Mouse (Mus musculus): ENCODE data around the gene BC048562.

BC048562 gene

GRCm38 (mm10) chr9:108450292-108451169 is 14.2 kb downstream of the BC048562 start:
- DNase-seq (ENCODE audit: low read depth, low spot score) = no peak

GRCm38 (mm10) chr9:108451170-108451493 is 14.8 kb downstream of the BC048562 start:
- no peak for DNase-seq (ENCODE audit: low read depth, low spot score)

DNA sequence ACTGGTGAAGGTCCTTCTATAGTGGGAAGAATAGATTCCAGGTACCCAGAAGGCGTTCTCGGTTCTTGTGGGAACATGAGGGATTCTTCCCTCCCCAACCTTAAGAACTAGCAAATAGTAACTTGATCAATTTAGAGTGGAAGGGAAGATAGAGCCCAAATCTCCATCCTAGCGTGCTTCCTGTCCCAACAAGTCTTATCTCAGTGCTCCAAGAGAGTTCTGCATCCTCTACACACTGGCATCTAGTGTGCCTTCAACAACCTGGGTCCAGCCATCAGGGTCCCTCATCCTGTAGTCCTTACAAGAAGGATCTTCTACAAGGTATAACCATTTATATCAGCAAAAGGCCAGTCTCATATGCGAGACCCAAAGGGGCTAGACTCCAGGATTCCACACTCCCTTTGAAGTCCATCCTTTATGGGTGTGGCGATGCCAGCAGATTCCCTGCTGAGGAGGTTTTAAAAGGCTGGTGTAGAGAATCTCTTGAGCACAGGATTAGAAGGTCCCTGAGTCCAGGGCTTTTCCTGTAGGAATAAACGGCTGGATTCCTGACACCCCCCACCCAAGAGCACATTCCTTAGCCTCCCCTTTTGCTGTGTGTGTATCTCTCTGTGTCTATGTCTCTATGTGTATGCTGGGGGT is 15.4 kb downstream of the BC048562 start:
- DNase-seq (ENCODE audit: low read depth, low spot score) = no peak

DNA sequence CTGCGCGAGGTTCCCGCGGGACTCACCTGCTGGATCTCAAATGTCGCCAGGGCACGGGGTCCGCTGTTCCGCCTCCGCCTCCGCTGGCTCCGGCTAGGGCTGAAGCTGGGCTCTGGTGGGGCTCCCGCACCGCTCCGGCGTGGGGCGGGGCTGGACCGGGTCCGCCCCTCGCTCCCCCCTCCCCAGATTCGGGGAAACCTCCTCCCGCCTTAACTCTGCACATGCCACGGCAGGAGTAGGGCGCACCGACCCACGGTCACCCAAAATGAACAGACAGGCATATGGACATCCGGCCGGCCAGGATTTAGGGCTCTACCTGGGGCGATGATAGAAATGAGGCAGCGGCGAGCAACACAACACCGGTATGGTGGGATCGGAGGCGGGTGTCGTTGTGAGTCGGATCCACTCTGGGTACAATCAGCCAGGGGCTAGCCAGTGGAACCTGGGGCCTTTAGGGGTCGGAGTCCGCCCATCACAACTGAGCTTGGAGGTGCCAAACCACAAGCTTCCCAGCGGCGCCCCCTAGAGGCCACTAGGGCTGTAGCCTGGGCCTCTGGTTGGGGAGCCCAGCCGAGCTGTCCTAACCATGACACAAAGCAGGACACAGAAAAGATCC is 16.1 kb downstream of the BC048562 start:
- no peak for DNase-seq (ENCODE audit: low read depth, low spot score)

DNA sequence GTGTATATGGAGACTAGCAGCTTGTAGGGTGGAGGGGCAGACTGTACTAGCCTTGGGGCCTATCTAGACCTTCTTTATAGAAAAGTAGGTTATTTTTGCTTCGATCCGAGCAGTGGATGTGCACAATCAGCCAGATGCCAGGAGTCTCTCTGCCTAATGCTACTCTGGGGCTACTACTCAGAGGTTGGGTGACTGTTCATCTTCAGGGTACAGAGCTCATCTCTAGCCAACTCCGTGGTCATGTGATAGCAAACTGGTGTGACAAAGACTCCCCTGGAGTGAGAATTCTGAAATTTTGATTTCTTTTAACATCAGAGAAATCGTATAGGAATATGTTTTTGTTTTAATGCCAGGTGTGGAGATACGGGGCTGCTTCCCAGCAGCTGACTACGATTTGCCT is 16.6 kb downstream of the BC048562 start:
- DNase-seq (ENCODE audit: low read depth, low spot score) = no peak

- DNase-seq (ENCODE audit: low read depth, low spot score) = no peak
These were observed 17.2 kb downstream of the BC048562 start for GRCm38 (mm10) chr9:108453458-108453857.

DNA sequence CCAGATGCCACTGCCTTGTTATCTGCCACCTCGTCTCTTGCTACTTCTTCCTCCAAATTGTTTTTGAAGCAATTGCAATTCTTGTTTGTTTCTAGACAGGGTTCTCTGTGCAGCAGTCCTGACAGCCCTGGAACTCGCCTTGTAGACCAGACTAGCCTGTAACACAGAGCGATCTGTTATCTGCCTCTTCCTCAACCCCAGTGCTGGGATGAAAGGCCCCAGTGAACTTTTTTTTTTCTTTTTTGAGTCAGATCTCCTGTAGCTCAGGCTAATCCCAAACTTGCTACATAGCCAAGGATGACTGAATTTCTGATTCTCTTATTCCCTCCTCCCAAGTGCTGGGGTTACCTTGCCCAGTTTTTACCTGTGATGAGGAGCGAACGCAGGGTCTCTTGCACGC is 18.1 kb downstream of the BC048562 start:
- no peak for DNase-seq (ENCODE audit: low read depth, low spot score)

DNA sequence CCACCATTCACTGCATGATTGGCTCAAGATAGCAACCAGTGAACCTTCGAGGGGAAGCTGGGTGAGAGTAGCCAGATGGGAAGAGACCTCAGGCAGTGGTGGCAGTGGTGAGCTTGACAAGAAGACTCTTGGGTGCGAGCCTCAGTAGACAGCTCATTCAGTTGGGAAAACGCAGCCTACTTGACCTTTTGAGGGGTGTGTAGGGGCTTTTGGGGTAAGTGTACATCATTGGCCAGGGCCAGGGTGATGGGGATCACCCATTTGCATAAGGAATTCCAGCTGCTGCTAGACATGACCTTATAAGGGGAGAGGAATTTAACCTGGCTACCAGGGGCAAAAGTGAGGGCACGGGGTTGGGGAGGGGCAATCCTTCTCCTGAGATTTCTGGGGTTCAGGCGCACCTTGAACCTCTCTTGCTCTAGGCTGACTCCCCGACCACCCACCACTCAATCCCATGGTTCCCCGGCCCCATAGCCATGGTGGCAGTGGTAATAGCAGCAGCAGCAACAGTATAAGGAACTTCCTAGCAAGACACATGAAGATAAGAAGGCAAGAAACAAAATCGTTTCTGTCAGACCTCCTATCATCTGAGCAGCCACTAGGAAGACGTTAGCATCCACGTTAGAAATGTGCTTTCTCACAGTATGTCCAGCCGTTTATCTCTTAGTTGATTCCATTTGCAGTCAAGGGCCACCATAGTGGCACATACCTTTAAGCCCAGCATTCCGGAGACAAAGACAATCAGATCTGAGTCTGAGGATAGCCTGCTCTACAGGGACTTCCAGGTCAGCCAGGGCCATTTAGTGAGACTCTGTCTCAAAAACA is 19.7 kb downstream of the BC048562 start:
- DNase-seq (ENCODE audit: low read depth, low spot score) = no peak

DNA sequence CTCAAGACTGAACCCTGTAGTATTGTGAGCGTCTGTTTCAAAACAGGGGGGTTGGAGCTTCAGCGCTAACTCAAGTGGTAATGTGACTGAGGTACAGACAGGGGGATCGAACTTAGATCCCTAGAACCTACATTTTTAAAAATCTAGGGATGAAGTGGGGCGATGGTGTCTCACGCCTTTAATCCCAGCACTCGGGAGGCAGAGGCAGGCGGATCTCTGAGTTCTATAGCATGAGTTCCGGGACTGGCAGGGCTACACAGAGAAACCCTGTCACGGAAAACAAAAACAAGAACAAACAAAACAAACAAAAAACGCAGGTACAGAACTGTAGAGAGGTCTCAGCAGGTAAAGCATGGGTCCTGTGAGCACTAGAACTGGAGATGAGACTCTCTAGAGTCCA is 20.7 kb downstream of the BC048562 start:
- no peak for DNase-seq (ENCODE audit: low read depth, low spot score)

DNA sequence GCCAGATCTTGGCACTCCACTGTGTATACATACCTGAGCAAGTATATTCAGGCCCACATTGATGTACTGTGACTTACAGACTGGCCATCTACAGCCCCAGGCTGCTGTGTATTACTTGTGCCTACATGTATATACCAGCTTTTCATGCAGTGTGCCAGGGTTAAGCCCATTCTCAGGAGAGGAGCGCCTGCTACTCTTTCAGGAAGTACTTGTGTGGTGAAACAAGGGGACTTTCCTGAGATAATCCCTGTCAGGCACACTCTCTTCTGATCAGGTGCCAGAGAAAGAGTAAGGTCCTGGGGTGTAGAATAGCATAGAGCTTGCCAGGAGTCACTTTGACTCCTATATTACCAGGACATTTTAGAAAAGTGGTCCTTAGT is 23.6 kb downstream of the BC048562 start:
- DNase-seq (ENCODE audit: low read depth, low spot score) = no peak

- no peak for DNase-seq (ENCODE audit: low read depth, low spot score)
These were observed 24.3 kb downstream of the BC048562 start, which contains the start of gene Ccdc71 for GRCm38 (mm10) chr9:108460319-108461178. TSS of gene Ccdc71 (plus strand) at chr9:108460527.

GRCm38 (mm10) chr9:108461181-108461631 is 24.9 kb downstream of the BC048562 start, which contains the start of gene Klhdc8b:
TSS of gene Klhdc8b (minus strand) at chr9:108461581.
- DNase-seq (ENCODE audit: low read depth, low spot score) = no peak

DNA sequence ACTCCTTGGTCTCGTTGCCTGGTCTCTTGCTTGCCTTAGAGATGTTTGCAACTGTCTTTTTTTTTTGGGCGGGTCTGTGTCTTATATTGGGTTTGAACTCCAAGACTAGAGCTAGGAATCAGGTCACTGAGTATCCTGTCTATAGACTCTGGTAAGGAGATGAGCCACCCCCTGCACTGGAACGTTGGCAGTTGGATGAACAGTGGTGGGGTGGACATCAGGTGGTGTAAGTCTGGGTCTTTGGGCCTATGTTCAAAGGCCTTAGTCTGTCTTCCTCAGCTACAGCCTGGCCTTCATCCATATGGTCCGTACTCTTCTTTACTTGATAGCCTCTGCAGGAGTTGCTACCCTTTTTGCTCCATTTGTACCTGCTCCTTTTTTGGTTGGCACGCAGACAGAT is 25.4 kb downstream of the BC048562 start:
- DNase-seq (ENCODE audit: low read depth, low spot score) = no peak

- DNase-seq (ENCODE audit: low read depth, low spot score) = no peak
These were observed 25.9 kb downstream of the BC048562 start for GRCm38 (mm10) chr9:108462192-108462591.

DNA sequence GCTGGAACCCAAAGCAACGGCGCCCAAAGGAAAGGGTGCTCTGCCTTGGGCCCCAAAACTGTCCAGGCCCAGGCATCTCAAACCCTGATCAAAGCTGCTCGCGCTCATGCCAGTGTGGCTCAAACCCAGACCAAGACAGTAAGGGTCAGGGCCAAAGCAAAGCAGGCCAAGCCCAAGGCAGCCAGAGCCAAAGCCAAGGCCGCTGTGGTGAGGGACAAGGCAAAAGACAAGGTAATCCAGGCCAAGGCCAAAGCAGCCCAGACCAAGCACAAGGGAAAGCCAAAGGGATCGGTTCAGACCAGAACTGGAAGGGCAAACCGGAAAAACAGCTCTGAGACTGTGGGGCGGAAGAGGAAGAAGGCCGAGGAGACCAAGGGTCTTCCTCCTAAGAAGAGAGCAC is 27.4 kb downstream of the BC048562 start:
- DNase-seq (ENCODE audit: low read depth, low spot score) = no peak

GRCm38 (mm10) chr9:108466219-108466618 is 29.9 kb downstream of the BC048562 start:
- DNase-seq (ENCODE audit: low read depth, low spot score) = no peak

DNA sequence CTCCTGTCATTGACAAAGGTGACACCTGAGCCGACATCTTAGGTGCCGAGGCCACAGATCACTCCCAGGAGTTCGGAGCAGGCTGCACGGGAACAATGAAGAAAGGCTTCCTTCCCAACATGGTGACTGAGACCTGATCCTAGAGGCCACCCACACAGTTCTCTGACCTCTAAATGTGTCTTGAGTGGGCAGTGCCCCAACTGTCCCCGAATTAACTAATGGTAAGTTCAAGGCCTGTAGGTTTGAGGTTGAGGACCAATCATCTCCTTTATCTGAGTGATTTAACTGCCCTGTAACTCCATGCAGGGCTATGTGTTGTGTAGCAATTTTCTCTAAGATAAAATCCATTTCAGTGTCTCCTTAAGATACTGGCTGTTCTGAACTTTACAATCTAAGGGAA is 33.1 kb downstream of the BC048562 start:
- no peak for DNase-seq (ENCODE audit: low read depth, low spot score)

DNA sequence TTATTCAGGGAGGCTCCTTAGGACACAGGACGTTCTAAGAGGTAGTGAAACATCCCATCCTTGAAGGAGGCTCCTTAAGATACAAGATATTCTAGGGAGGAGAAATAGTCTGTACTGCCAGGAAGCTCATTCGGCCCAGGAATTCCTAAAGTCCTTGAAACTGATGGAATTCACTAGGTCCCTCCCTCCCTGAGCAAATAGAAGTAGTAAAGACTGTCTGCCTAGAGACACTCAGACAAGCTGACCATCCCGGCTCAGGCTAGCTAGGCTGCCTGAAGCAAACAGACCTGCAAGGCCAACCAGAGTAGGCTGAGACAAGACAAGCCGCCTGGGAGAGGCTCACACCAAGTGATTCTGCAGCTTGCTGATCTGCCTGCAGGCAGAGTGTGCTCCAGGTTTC is 33.6 kb downstream of the BC048562 start:
- DNase-seq (ENCODE audit: low read depth, low spot score) = no peak

DNA sequence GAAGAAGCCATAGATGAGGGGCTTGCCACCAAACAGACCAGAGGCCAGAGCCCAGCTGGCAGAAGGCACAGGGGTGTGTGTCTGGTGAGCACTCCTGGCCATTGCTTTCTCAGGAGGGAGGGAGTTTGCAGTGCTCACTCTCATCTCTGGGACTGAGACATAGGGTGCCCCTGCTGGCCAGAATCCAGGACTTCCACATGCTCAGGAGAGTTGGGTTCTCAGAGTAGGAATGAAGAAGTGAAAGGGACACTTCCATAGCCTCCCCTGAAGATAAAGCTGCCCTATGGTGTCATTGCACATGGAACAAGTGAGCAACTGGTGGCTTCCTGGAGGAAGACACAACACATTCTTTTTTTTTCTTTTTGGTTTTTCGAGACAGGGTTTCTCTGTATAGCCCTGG is 38.2 kb downstream of the BC048562 start:
- no peak for DNase-seq (ENCODE audit: low read depth, low spot score)

DNA sequence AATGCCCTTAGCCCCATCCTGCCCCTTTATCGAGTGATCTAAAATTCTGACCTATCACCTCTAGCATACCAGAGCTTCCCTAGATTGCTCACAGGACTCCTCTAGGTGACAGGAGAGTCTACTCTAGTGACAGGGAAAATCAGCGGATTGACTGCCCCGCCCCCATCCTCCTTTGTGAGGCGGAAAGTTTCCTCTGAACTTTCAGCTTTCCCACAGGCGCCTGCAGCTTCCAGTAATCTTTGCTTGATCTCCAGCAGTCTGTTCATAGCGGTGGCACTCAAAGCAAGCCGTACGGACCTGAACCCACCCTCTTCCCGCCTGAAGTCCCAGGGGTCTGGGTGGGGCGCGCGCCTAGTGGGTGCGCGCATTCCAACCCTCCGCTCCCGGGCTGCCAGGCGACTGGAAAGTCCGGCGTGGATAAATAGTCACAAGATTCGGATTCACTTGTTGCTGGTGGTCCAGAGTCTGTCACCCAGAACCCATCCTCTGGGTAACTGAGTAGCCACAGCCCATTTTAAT is 42.4 kb downstream of the BC048562 start:
- DNase-seq (ENCODE audit: low read depth, low spot score) = no peak

DNA sequence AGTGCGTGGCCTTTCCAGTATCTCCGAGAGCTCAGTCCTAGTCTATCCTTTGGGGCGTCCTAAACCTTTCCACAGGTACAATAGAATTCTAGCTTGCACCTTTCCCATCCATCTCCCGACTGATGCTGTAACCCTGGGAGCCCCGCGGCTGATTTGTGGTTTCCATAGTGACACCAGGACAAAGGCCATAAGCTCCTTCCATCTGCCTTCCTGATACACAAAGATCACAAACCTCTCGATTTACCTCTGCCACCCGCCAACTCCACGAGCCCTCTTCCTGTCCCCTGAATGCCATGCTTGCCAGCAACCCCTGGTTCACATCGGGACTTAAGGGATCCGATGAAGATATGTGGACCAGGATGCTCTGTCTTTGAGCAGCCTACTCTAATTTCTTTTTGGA is 43.0 kb downstream of the BC048562 start:
- no peak for DNase-seq (ENCODE audit: low read depth, low spot score)
